Mouse (Mus musculus) liver (tissue): ENCODE measurements around the gene Igtp.
"Not testable (repeated sequence)": the region's sequence is repeated elsewhere in the genome, so short reads cannot be mapped to it uniquely, and the experiment has no call there.

Experiments
- DNase-seq: peaks from one replicate; pipeline ENCODE4 v3.0.0-alpha.2; 2020; ENCODE audit warnings: mixed read lengths

Gene Igtp

DNA sequence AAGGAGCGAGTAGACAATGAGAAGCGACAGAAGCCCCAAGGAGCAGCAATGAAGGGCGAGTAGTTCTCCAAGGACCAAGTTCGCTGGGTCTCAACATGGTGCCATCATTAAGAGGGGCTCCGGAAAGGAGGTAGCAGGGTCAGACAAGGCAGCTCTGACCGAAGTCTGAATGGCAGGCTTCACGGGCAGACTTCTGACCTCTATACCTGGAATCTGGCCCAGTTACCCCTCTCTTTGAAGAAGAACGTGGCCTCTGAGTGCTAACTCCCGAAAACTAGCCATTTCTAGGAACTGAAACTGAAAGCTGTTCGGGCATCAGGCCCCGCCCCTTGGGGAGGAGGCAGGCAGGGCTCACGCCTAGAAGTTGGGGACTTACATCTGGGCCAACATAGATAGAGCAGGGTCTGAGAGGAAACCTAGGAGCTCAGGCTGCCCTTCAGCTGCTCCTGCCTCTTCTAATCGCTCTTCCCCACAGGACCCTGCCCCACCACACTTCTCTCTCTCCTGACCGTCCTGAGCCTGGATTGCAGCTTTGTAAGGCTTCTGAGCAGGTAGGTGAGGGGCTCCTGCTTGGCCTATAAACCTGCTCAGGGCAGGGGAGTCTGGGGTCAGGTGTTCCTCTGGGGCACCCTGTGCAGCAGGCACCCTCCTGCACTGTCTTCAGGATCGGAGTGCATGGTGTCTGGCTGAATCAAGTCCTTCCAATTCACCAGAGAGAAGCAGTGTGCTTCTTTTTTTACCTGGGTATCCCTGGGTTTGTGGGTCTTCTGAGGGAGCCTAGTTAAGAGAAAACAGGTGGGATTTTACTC, at the start of gene Igtp, which contains the start of gene Irgm2:
Gene Igtp, plus strand, starts transcription at position 328 of the 809 bp plus-strand sequence.
Gene Irgm2, plus strand, starts transcription at position 390 of the 809 bp plus-strand sequence.
- peak; percentile 89 for DNase-seq

DNA sequence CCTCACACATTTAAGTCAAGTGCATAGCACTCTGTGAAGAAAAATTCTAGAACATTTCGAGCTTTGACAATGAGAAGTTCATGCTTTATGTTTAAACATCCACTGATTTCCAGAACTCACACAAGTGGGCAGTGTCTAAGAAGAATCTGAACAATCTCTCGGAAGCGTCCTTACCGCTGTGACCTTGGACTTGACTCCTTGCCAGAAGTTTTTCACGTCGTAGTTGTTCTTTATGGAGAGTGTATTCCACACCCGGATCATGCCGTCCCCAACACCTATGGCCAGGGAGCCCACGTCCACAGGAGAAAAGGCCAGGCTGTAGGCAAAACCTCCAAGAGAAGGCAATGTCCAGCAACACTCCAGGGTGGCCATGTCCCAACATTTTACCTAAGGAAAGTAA, 43.9 kb upstream of the Igtp start:
- DNase-seq = no peak

DNA sequence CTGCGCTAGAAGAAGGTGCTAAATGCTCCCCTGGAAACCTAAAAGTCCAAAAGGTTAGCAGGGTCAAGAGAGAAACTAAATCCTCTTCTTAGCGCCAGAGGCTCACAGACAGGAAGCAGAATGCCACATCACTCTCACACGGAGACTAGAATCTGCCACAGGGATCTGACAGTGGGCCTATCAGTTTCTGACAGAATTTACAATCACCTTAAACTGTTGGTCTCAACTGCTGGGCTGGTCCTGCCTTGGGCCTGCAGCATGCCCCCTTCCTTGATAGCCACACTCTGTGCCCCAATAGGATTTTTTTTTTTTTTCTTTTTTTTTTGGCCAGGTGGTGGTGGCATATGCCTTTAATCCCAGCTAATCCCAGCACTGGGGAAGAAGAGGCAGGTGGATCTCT, 42.5 kb upstream of the Igtp start:
- no peak for DNase-seq

DNA sequence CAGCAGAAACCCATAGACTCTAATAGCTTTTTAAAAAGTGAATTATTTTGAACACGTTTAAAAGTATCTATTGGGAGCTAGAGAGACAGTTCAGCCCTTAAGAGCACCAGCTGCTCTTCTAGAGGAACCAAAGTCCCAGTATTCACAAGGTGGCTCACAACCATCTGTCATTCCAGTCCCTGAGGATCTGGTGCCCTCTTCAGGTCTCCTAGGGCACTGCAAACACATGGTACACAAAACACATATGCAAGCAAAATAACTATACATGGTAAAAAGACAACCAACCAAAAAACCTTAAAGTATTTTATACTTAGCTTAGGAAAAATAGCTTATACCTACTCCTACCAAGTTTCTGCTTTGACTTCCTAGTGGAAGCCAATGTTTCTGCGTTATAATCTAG, 34.3 kb upstream of the Igtp start:
- peak; percentile 13 for DNase-seq

DNA sequence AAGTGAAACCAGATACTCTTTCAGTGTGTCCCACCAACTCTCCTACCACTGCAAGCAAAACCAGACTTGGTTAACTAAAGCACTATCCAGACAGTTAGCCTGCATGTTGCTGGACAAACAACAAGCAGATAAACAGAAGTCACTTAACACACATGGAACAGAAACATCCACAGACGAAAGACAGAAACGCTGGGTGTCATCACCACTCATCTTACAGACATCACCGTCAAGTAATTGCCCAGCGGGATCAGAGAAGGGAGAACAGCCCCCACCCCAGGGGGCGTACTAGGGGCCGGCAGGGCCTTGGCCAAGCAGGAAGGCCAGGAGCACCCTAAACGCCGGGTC, 31.6 kb upstream of the Igtp start:
- DNase-seq = no peak

DNA sequence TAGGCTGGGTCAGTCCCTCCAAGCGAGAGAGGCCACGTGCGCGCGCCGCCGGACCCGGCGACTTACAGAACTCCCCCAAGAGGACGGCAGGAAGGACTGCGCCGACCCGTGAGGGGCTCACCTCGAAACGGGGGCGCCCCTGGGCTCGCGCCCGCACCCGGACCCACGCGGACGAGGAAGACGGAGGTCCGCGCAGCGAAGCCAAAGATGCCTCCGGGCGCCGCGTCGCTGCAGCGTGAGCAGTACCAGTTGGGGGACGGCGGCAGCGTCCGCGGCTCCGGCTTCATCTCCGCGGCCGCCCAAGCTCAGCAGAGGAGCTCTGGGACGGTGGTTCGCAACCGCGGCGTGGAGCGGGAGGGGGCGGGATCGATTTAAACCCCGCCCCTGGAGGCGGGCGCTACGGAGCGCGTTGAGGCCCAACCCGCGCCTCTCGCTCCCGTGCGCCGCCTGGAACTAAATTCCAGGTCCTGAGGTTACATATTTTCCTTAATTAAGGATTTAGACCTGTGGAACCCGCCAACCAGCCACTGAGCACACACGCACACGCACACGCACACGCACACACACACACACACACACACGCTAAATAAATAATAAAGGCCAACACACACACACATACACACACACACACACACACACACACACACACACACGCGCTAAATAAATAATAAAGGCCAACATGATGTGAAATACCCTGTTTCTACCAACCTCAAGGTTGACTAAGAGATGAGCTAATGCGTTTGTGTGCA, 31.0 kb upstream of the Igtp start, which contains the start of gene Gemin5:
Gene Gemin5, minus strand, starts transcription at position 373 of the 749 bp plus-strand sequence.
- DNase-seq = peak; percentile 90

DNA sequence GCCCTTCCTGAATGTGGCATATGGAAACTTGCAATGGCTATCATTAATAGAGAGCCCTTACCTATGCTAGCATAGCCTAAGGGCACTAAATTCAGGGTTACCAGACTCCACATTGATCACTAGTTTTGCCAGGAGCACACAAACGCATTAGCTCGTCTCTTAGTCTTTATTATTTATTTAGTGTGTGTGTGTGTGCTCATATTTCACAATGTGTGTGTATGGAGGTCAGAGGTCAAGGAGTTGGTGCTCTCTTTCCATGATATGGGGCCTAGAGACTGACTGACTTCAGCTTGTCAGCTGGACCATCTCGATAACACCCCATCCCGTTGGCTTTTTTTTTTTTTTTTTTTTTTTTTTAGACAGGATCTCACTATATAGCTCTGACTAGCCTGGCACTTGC, 29.7 kb upstream of the Igtp start:
- DNase-seq = no peak

DNA sequence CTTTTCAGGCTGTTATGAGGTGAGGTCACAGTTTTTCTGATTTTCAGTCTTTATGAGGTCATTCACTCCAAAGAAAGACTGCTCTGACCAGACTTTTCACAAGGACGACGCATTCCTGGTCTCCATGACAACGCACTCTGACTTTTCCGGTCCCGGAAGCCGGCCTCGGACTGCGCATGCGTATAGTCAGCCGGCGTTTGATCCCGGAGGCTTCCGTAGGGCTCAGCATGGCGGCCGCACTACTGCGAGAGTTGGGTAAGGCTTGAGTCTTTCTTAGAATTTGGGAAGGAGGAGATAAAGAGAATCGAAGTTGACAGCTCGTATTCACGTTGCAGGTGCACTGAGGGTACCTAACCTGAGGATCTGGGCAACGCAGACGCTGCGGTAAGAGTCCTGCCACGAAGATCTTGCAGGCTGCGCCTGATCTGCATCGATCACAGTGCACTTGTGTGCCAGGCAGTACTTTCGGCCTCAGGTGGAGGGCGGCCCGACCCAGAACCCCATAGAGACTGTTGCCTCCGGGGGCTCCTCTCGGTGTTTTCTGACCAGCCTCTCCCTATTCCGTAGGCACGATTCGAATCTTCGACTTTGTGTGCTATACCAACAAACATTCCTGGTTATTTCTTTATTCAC, 27.8 kb upstream of the Igtp start, which contains the start of gene Mrpl22:
Gene Mrpl22, plus strand, starts transcription at position 203 of the 633 bp plus-strand sequence.
- peak; percentile 97 for DNase-seq

DNA sequence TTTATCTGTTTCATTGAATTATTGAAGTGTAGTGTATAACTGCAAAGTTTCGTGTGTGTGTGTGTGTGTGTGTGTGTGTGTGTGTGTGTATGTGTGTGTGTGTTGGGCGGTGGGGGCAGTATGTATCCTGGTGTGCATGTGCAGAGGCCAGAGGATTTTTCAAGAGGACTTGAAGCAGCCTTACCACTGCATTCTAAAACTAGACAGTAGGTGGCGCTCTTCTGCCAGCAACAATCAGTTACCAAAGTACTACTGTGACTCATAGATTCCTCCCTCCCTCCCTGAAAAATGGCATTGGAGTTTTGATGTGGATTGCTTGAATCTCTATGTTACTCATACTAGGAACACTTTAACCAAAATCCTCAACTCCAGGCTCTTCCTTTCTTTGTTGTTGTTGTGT, 19.8 kb upstream of the Igtp start:
- peak; percentile 71 for DNase-seq

DNA sequence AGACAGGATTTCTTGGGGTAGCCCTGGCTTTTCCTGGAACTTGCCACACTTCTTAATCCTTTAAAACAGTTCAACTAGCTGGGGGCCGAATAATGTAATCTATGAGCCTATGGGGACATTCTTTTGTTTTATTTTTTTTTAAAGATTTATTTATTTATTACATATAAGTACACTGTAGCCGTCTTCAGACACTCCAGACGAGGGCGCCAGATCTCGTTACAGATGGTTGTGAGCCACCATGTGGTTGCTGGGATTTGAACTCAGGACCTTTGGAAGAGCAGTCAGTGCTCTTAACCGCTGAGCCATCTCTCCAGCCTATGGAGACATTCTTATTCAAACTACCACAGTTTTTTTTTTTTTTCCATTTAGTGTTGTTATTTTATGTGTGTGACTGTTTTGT, 19.4 kb upstream of the Igtp start:
- DNase-seq = not testable (repeated sequence)

DNA sequence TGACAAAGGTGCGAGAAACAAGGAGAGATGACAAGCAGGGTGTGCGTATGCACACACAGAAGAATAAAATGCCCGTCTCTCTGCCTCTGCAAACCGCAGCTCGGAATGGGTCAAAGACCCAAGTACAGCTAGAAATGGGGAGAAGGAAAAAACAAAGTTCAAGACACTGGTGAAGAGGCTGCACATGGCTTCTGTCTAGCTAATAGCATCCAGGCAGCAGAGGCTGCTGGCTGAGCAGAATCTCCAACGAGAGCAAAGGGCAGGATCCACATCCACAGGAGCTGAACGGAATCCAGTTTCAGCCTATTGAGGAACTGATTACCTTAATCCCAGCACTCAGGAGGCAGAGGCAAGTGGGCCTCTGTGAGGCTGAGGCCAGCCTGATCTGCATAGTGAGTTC, 18.6 kb upstream of the Igtp start:
- DNase-seq = no peak

DNA sequence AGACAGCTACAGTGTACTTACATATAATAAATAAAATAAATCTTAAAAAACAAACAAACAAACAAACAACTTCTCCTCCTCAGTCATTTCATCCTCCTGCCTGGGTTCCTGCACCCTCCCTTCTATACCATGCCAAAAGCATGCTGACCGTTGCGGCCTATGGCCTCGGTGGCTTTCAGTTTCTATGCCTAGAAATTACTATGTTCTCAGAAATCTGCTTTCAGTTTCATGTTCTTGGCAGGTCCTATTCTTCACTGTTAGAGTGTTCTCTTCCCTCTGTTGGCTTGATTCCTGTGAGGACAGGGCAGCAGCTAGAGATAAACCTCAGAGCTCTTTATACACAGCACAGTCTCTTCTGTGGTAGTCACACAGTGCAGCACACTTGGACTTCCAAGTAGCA, 15.8 kb upstream of the Igtp start:
- no peak for DNase-seq

DNA sequence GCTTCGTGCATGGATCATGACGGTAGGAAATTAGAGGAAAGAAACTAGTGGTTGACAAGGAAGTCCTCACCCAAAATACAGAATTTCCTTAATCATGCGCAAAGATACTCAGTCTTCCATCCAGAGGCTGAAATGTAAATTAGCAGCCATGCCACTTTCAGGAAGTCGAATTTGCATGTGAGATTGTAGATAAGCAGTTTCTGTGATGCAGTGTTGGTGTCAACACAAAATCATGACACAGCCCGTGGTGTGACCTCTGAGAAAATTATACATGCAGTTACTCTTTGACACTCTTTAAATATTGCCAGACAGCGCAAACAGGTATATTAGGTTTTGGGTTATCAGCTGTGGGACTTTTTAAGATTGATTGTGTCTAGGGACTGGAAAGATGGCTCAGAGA, 9.7 kb upstream of the Igtp start:
- DNase-seq = no peak

DNA sequence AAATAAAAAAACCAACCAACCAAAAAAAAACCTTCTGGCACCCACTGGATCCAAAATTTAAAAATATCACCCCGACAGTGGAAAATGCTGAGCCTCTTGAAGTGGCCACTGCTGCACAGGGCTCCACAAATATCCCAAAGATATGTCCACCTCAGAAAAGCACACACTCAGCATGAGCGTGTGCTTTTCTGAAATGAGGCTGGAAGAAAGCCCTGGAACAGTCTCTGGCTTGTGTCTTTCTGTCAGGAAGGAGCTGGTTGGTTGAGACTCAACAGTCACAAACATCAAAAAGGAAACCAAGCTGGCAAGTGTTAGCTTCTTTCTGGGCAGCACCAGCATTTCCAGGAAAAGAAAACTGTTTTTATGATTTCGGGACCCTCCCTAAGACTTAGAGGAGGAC, 6.0 kb upstream of the Igtp start:
- DNase-seq = no peak

DNA sequence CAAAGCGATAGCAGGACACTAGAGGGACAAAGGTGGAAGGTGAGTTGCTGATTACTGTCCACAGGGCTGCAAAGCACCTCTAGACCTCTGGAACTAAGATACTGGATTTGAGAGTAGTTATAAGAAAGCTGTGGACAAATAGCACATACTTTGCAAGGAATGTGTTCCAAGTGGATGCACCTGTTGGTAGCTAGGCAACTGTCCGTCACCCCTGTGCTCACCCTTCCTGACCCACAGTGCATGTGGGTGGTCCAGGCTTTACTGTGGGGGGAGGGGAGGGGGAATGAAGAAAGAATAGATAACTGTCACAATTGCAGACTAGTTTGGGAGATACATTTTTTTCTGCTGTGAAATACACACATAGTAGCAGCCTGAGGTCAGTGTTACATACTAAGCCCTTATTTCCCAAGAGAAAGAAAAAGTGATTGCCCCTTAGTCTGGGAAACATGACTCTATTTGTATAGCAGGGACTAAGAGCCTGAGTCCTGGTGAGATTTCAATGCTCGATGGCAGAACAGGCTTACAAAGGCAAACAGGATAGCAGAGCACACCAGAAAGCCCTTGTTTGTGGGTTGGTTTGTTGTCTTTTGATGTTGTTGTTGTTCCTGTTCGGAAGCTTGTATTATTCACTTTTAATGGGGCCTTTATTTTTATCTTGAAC, 5.4 kb upstream of the Igtp start:
- no peak for DNase-seq

DNA sequence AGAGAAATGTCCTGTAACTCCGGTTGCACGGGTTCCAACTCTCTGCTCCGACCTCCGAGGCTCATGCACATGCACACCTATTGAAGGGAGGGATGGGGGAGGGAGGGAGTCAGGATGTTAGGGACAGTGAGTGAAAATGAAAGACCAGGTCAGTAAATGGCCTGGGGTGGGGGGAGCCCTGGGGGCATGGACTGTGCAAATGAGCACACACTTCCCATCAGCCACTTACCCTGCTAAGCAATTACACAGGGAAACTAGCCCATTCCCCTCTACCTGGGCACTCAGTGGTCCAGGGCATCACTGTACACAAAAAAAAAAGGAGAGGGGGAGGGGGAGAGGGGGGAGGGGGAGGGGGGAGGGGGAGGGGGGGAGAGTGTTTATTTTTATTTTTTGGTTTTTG, 693 bp upstream of the Igtp start:
- no peak for DNase-seq

DNA sequence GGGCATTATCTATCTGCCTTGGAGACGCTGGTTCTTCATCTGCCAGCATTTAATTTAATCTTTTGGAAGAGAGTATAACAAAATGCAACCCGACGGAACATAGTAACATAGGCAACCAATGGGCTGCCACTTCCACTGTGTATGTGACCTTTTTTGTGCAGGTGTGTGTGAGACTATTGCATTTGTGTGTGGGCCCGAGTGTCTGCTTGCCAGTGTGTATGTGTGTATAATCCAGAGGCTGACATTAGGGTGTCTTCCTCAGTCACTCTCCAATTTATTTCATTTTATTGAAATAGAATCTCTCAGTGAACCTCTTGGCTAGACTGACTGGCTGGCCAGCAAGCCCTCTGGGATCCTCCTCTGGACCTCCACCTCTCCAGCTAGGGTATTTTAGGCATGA, 870 bp downstream of the Igtp start:
- no peak for DNase-seq

DNA sequence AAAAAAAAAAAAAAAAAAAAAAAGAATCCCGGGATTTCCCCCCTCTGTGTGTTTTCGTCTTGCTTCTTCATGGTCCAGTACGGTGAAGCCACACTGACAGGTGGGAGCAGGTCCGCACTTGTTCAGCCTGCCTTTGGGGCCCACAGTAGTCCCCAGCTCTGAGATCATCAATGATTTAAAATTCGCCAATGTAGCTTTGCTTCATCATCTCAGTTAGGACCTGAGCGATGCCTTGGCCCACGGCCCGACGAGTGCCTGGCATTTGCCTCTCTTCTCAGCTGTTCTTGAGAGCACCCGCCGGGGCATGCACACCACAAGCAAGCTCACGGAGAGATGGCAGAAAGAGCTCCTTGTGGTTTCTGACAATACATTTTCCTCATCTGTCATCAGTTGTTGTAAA, 1.7 kb downstream of the Igtp start:
- no peak for DNase-seq

DNA sequence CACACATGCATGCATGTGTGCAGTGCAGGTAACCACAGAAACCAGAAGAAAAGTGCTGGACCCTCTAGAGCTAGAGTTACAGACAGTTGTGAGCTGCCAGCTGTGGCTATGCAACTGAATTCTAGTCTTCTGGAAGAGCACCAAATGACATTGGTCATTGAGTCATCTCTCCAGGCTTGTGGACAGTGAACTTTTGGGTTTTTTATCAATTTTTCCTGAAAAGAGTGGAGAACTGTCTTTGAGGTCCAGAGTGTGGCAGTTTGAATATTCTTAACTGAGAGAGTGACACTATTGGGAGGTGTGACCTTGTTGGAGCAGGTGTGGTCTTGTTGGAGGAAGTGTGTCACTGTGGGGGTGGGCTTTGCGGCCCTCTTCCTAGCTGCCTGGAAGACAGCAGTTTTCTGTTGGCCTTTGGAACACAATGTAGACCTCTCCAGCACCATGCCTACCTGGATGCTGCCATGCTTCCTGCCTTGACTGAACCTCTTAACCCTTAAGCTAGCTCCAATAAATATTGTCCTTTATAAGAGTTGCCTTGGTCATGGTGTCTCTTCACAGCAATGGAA, 11.0 kb downstream of the Igtp start:
- DNase-seq = no peak

DNA sequence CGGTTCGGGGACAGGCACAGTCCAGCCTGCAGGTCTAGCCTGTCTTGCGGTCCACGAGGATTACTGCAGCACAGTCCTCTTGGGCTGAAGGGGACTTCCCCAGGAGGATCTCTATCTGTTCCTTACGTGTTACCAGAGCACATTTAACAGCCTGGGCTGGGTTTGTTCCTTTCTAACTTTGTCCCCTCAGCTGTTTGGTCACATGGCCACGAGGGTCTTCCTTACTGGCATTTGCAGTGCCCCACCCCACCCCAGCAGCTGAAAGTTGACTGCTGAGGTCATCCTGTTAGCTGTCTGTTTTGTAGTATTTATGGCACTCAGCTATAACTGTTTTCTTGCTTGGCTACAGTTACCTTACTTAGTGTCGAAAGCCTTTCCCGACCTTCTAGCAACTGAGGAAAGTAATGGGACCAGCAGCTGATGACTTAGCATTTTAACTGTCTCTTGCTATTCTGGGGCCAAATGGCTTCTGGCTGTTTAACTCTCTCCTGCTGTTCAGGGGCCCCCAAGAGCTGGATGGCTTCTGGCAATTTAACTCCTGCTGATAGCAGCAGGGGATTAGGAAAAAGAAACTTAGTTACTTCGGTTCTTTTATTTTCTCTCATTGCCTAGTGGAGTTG, 11.8 kb downstream of the Igtp start:
- DNase-seq = peak; percentile 33

DNA sequence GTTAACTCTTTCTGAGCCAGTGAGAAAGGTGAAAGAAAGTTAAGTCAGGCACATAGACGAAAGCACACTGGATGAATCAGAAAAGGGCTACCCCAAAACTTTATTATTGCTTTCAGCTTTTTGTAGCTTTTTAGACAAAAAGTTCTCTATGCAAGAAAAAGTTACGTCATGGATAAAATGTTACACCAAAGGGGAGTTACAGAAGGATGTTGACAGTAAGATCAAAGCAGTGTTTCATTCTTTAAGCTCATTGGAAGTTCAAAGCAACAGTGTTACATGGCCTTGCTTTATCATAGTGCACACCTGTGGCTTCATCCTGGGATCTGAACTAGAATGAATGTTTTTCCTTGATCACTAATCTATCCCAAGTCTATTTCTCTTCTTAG, 12.3 kb downstream of the Igtp start:
- no peak for DNase-seq

DNA sequence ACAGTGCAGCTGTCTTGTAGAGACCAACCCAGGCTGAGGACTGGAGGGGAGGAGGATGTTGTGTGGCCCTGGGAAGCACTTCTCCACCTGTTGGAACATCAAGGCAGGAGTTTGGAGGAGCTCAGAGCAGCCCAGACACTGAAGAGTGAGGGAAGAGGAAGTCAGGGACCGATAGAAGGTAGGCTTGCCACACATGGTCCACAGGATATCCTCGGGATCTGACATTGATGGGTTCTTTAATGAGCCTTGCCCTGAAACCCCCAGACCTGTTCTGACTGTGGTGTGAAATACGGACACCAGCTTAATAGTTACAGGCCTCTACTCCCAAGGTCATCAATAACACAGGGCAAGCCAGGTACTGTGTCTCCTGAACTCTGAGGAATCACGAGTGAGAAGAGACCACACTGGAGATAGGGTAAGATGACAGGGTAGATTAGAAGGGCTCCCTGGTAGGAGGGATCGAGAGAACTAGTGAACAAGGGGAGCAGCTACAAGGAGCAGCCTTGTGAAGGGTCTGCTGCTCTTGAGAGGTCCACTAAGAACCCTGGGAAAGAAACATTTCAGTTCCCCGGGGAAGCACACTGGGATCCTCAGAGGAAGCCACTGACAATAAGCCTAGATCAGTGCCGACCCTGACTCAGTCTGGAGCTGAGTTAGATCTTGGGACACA, 14.5 kb downstream of the Igtp start:
- no peak for DNase-seq
